Mouse (Mus musculus) ES-E14 (cell line): ENCODE measurements around the gene Shisa9.

Source experiments
- ZC3H11A ChIP-seq: IDR thresholded peaks from 2 replicates; pipeline ENCODE4 v1.6.1; 2012; ENCODE audit warnings: low read depth, mild to moderate bottlenecking, inconsistent platforms, low read length, borderline replicate concordance
- ZNF384 ChIP-seq: IDR thresholded peaks from 2 replicates; pipeline ENCODE4 v1.6.1; 2012; ENCODE audit warnings: low read depth, low read length, inconsistent platforms

- TF ChIP-seq ZNF384 = no peak
- no peak for TF ChIP-seq ZC3H11A
Observed at GRCm38 (mm10) chr16:12129782-12130181, 145.9 kb downstream of the Shisa9 start.
